Mouse (Mus musculus) heart, embryonic 14.5 days (tissue): ENCODE measurements at regions not wholly inside any gene's neighbourhood (a gene's known extent, or its start where the extent isn't known, plus 50 kb on each side); places are given as distances from the start of the nearest gene placed in this dataset.

Experiments
- ATAC-seq: fragments of 200-750 bp; cut with Nextera tagmentation; 2 replicates; pipeline ENCODE4 v1.8.0; 2017; ENCODE audit warnings: low read depth, moderate TSS enrichment; ENCODE audit not compliant: insufficient number of reproducible peaks, insufficient read depth, low FRiP score
- H3K27ac ChIP-seq, 2 experiments: fragments of 200-500 bp in 1 of 2; fragments of 300-500 bp in 1 of 2; sonication (generic) in 1 of 2; replicated peaks in 1 of 2; 2 replicates each; pipeline ENCODE4 v1.5.1; 2012 to 2014; ENCODE audit warnings: low read depth in 2 of 2, low read length in 2 of 2, control low read depth in 1 of 2, mild to moderate bottlenecking in 1 of 2, mixed read lengths in 1 of 2; ENCODE audit not compliant: control insufficient read depth in 1 of 2, insufficient read depth in 1 of 2
- H3K27me3 ChIP-seq: fragments of 300-500 bp; sonication (generic); 2 replicates; pipeline ENCODE4 v1.6.1; 2014; ENCODE audit warnings: mild to moderate bottlenecking, low read length, control low read depth; ENCODE audit not compliant: control insufficient read depth, insufficient read depth
- H3K36me3 ChIP-seq: fragments of 300-500 bp; sonication (generic); 2 replicates; pipeline ENCODE4 v1.6.1; 2014; ENCODE audit warnings: mild to moderate bottlenecking, control low read depth, low read length, mixed read lengths; ENCODE audit not compliant: control insufficient read depth, insufficient read depth
- H3K4me1 ChIP-seq, 2 experiments: fragments of 200-500 bp in 1 of 2; fragments of 300-500 bp in 1 of 2; sonication (generic) in 1 of 2; 2 replicates each; pipeline ENCODE4 v1.6.1; 2012 to 2014; ENCODE audit warnings: low read length in 2 of 2, control low read depth in 1 of 2, mixed read lengths in 1 of 2; ENCODE audit not compliant: control insufficient read depth in 2 of 2, insufficient read depth in 2 of 2
- H3K4me2 ChIP-seq: fragments of 300-500 bp; sonication (generic); 2 replicates; pipeline ENCODE4 v1.6.1; 2014; ENCODE audit warnings: mild to moderate bottlenecking, low read length
- H3K4me3 ChIP-seq, 2 experiments: fragments of 200-500 bp in 1 of 2; fragments of 300-500 bp in 1 of 2; sonication (generic) in 1 of 2; 2 replicates each; pipeline ENCODE4 v1.5.1; 2012 to 2014; ENCODE audit warnings: low read length in 2 of 2, mild to moderate bottlenecking in 2 of 2, control low read depth in 1 of 2, low read depth in 1 of 2, moderate library complexity in 1 of 2; ENCODE audit not compliant: control insufficient read depth in 1 of 2, insufficient read depth in 1 of 2
- H3K9ac ChIP-seq: fragments of 300-500 bp; sonication (generic); 2 replicates; pipeline ENCODE4 v1.6.1; 2014; ENCODE audit warnings: mild to moderate bottlenecking, low read length
- H3K9me3 ChIP-seq: fragments of 300-500 bp; sonication (generic); 2 replicates; pipeline ENCODE4 v1.6.1; 2016; ENCODE audit warnings: low read length, control low read depth; ENCODE audit not compliant: control insufficient read depth
- WGBS: fragments of 180-500 bp; shearing (Covaris S2); extraction: QIAGEN DNeasy Blood & Tissue Kit; methylation state at CpG from one replicate; pipeline ENCODE4 v1.1.7; 2014; 5-methylcytosine and 5-hydroxymethylcytosine counted together

DNA sequence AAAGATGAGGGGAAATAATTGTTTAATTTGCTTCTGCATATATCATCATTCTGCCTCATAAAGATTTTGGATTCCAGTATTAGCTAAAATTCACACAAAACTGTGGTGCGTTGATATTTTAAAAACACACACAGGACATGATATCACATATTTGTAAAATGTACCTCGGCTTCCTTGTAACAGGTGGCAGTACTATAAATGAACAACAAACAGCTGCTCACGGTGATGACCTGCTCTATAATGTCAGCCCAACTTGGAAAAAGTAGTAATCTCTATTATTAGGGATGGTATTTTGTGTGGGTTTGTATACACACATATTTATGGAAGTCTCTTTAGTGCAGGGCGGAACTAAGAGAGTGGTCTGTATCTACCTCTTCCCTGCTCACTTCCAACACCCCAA is 292.7 kb upstream of the Tnp1 start:
- Histone ChIP-seq H3K9ac (no peak overlapping the region), H3K27ac (no peak overlapping the region), H3K36me3 (no peaks in the 10 kb centered on the region), H3K4me1 (peaks cover 3 to 4% of the 10 kb centered on the region in 2 experiments; a peak in 2 of 4 replicates), H3K4me3 (no peak overlapping the region), H3K27me3 (no peaks in the 10 kb centered on the region), H3K4me2 (no peak overlapping the region), H3K9me3 (no peaks in the 10 kb centered on the region)
- ATAC-seq: no peak
- WGBS: 90% methylated on average over 4 of the region's 4 CpGs

DNA sequence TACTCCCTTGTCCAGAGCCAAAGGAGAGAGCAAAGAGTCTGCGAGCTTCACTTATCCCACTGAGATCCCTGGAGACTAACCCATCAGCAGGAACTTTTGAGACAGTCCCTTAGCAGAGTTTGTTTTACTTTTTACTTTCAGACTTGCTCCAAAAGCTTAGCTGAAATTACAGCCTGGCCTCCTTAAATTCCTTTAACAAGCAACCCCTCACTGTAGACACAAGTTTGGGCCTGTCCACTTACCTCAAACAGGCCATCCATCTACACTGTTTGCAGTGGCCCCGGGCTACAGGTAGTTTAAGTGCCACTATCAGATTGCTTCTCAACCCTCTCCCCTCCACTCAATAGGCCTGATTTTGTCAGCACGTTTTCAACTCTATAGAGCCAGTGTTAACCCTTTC is 291.5 kb upstream of the Tnp1 start:
- no peaks in the 10 kb centered on the region for H3K9me3 ChIP-seq
- H3K36me3 ChIP-seq: no peaks in the 10 kb centered on the region
- no peaks in the 10 kb centered on the region for H3K27me3 ChIP-seq
- whole genome bisulfite sequencing: 26% methylated on average over 3 of the region's 3 CpGs
- H3K27ac ChIP-seq: no peak overlapping the region
- no peak overlapping the region for H3K4me2 ChIP-seq
- H3K4me1 ChIP-seq: peaks cover 3 to 4% of the 10 kb centered on the region in 2 experiments; a peak in 2 of 4 replicates
- H3K4me3 ChIP-seq: no peak overlapping the region
- no peak for ATAC-seq
- no peak overlapping the region for H3K9ac ChIP-seq

DNA sequence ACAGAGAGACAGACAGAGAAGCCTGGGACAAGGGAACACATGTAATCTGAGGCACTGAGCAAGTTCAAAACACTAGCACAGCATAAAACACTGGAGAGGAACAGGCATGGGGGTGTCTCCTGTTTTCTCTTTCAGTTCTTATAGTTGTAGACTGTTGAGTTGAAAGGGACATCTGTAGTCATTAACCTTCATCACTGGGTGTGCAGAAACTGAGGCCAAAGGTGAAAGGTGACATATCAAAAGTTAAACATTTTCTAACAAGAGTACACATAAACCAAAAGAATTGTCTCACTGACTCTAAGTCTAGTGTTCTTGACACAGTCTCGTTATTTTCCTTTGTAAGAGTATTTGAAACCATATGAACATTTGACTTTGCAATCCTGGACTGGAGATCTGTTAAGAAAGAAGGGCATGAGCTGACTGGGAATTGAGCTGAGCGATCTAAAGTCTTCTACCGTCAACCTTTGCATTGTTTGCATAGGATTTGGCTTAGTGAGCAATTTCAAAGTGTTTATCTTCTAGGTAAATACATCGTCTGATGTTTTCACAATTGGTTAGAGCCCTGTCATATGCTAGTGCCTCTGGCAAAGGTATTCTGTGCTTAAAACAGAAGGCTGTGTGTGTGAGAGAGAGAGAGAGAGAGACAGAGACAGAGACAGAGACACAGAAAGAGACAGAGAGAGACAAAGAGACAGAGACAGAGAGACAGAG is 284.4 kb upstream of the Tnp1 start:
- Histone ChIP-seq H3K9ac (no peak overlapping the region), H3K27ac (no peak overlapping the region), H3K9me3 (no peaks in the 10 kb centered on the region), H3K4me2 (no peak overlapping the region), H3K4me1 (no peaks in the 10 kb centered on the region), H3K27me3 (no peaks in the 10 kb centered on the region), H3K36me3 (no peaks in the 10 kb centered on the region), H3K4me3 (no peak overlapping the region)
- WGBS: 65% methylated on average over 4 of the region's 4 CpGs
- ATAC-seq: no peak

DNA sequence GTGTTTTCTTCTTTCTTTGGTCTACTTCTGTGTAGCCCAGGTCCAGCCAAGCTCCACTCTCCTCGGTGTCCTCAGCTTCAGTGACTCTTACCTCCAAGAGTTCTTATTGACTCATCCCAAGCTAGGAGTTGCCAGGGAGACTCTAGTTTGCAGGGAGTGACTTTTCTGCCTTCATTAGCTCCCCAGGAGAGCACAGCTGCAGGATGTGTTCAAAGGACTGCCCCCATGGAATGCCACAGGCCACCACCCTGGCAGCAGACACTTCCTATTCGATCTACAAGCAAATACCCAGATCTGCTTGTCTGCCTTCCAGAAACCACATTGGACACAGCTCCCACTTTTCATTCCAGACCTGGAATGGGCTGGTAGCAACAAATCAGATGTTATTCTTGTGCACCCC is 269.6 kb upstream of the Tnp1 start:
- Histone ChIP-seq H3K36me3 (no peaks in the 10 kb centered on the region), H3K9ac (no peak overlapping the region), H3K4me3 (no peak overlapping the region), H3K27me3 (no peaks in the 10 kb centered on the region), H3K9me3 (no peaks in the 10 kb centered on the region; the same call in 1 of the 2 replicates), H3K4me2 (no peak overlapping the region), H3K27ac (no peak overlapping the region), H3K4me1 (no peaks in the 10 kb centered on the region)
- 64% methylated on average over 2 of the region's 2 CpGs for WGBS
- no peak for ATAC-seq

DNA sequence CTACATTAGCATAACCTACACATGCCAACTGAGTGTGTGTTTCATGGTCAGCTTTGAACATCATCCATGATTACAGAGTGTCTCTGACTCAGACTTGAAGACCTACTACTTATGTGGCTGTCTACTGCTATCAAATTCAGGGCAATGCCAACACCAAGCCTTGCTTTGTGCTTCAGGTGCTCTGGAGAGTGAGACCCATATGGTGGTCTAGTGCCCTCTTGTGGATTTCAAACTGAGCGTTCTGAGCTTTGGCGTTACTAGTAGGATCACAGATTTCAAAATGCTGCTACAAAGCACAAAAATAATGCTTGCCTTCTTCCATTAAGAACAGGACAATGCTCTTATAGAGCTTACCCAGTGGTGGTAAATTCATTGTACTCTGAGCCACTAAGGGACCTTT is 258.8 kb upstream of the Tnp1 start:
- H3K27me3 ChIP-seq: no peaks in the 10 kb centered on the region
- H3K4me1 ChIP-seq: peaks cover 0 to 2% of the 10 kb centered on the region in 2 experiments; a peak in 1 of 4 replicates
- no peak overlapping the region for H3K4me3 ChIP-seq
- ATAC-seq: no peak
- no peak overlapping the region for H3K4me2 ChIP-seq
- no peak overlapping the region for H3K27ac ChIP-seq
- no peaks in the 10 kb centered on the region for H3K9me3 ChIP-seq
- 34% methylated on average over 2 of the region's 2 CpGs for WGBS
- no peaks in the 10 kb centered on the region for H3K36me3 ChIP-seq
- H3K9ac ChIP-seq: no peak overlapping the region

DNA sequence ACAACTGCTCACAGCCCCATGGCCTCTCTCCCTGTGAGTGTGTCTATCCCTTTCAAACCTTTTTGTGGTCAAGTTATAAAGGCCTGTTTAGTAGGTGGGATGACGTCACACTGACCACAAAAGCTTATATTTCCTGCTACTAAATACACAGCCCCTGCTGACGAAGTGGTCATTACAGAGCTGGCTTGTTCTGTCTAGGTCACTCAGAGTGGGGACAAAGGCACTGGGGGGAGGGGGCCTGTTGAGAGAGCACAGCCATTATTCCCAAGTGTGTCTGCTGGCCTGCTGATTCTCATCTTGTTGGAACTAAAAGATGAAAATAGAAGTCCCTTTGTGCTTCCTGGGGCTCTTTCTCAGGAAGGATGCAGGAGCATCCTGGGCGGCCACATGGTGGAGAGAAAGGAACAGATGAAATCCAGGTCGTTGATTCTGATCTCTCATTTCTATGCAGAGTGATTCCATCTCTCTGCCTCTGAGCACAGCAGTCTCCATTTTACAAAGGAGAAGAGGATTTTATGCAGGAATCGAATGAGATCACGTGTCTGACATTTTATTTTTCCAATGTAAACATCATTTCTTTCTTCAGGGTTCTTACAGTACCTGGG is 255.2 kb upstream of the Tnp1 start:
- no peaks in the 10 kb centered on the region for H3K36me3 ChIP-seq
- H3K9ac ChIP-seq: no peak overlapping the region
- no peaks in the 10 kb centered on the region for H3K27me3 ChIP-seq
- H3K27ac ChIP-seq: no peak overlapping the region
- H3K4me2 ChIP-seq: no peak overlapping the region
- WGBS: 72% methylated on average over 6 of the region's 6 CpGs
- H3K9me3 ChIP-seq: no peaks in the 10 kb centered on the region
- H3K4me3 ChIP-seq: no peak overlapping the region
- peaks cover 3 to 8% of the 10 kb centered on the region in 2 experiments; a peak in 3 of 4 replicates for H3K4me1 ChIP-seq
- no peak for ATAC-seq

DNA sequence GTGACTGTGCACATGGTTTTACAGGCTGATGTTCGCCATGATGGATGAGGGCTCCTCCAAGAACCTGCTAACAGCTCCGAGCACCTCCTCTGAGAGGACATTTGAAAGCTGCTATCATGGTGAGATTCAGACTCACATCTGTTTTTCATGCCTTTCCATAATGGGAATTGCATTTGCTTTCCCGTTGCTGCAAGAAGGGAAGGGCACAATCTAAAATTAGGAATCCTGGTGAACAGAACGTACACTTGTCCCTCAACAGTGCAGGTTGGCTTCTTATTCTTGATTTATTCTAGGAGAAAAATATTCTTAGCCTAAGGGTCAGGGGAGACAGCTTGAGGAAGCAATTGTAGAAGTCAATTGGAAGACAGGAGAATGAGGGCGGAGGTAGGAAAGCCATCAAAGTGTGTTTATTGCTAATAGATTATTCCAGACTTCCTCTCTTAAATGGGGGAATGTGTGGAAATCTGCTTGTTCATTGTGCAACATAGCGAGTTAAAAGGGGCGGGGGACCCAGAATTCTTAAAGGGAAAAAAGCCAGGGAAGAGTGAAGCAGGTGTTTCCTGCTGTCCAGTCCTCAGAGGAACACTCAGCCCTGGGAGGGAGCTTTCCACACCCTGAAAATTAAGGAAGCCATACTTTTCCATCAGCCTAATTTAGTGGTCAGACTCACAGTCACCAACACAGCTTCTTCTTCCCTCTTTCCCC is 253.5 kb upstream of the Tnp1 start:
- Histone ChIP-seq H3K9ac (no peak overlapping the region), H3K9me3 (no peaks in the 10 kb centered on the region), H3K27me3 (no peaks in the 10 kb centered on the region), H3K36me3 (no peaks in the 10 kb centered on the region), H3K4me2 (no peak overlapping the region), H3K27ac (no peak overlapping the region), H3K4me1 (peaks cover 6 to 11% of the 10 kb centered on the region in 2 experiments; a peak in 3 of 4 replicates), H3K4me3 (no peak overlapping the region)
- 57% methylated on average over 7 of the region's 7 CpGs for WGBS
- ATAC-seq: no peak
